Mouse (Mus musculus) heart, adult 11 months (tissue): ENCODE measurements at regions not wholly inside any gene's neighbourhood (a gene's known extent, or its start where the extent isn't known, plus 50 kb on each side); places are given as distances from the start of the nearest gene placed in this dataset.

Experiments used
- DNase-seq: peaks from one replicate; pipeline ENCODE4 v3.0.0; 2022

DNA sequence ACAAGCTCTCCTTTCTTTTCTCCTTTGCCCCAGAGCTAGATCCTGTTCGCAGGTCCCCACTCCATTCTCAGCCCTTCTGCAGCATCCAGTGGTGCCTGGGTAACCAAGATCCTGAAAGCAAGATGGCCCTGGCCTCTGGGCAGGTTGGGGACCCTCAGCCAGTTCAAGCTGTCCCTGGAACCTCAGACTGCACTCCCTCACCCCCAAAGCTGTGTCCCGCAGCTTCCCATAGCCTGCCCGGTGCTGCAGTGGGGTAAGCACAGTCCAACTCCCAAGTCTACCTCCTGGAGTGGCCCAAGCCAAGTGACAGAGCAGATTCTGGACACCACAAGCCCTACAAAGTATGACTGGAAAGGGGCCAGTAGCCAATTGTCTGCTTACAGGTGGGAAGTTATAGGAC, 195.4 kb upstream of the G6pd2 start:
- DNase-seq: peak; percentile 85

DNA sequence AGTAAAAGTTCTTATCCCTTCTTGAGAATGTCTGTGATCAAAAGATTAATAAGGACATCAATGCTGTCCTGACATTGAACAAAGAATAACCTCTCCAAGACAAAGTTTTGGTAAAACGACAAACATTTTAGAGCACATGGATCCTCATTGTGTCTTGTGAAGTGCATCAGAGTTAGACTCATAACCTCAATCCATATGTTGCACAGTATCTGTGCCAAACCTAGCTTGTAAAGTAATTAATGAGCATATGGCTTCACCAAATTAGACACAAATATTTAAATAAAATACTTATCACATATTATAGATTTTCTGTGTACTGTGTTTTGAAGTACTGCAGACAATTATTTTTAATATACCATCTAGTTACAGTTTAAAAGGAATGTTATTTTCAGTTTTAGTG, 178.2 kb upstream of the G6pd2 start:
- no peak for DNase-seq

DNA sequence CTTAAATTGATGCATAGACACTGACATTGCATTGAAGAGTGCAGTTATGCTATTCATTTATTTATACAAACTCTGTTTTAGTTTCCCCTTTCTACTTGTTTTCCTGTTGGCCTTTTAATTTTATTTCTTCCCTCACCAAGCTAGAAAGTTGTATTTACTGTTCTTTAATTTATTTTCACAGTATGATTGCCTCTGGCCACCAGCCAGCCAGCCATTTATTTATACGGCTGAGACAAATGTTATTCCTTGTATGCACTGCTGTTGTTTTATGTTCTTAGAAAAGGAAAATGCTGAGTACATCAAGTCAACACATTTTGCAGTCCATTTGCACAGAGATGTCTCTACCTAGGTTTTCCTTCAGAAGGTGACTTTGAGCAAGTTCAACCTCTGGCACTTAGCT, 161.9 kb upstream of the G6pd2 start:
- DNase-seq: peak; percentile 12
